Mouse (Mus musculus): ENCODE data around the gene Gm28230.

Gm28230 gene

GRCm38 (mm10) chr2:74722949-74723348 is 3.6 kb upstream of the Gm28230 start:
- DNase-seq (ENCODE audit: low spot score in 2 of 2) = no peak

GRCm38 (mm10) chr2:74724244-74725015 is 2.1 kb upstream of the Gm28230 start:
- no peak for DNase-seq (ENCODE audit: low spot score in 2 of 2)

DNA sequence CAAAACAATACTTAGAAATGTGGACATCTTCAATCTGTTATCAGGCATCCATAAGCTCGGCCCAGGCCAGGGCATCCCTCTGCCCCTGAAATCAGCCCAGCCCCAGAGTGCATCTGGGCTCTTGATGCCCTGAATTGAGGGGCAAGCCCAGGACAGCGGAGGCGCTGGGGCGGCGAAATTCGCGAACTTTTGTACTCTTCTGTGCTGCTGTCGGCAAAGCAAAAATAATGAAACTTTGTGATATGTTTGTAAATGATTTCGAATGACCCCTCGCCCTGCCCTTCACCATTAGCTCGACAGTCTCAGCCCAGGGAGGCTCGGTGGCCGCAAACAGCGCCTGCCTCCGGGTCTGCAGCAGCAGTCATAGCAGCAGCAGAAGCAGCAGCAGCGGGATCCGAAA is 1.4 kb upstream of the Gm28230 start:
- no peak for DNase-seq (ENCODE audit: low spot score in 2 of 2)

GRCm38 (mm10) chr2:74726973-74727639 is 578 bp downstream of the Gm28230 start:
- DNase-seq (ENCODE audit: low spot score in 2 of 2) = no peak

DNA sequence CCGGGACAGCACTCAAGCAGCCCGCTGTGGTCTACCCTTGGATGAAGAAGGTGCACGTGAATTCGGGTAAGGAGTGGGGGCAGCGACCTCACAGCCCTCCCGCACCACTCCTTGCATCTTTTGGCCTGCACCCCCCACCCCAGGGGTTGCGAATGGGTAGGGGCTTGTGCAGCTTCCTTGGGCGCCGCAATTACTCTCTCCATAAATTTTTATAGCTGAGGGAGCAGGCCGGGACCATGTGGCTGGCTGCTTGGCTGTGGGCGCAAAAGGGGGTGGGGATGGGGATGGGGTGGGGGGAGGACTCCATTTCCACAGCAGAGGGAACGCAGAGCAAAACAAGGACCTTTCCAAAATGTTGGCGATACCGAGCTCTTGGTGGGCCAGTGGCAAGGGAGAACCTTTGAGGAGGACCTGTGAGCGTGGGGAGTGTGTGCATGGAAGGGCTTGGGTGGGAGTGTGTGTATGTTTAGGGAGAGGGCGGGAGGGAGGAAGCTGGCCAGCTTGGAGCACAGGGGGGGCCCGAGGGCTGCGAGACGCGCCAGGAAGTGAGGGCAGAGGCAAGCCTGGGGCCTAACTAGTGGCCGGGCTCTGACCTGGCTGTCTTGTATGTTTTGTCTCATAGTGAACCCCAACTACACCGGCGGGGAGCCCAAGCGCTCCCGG is 1.2 kb downstream of the Gm28230 start:
- DNase-seq (ENCODE audit: low spot score in 2 of 2) = no peak

- no peak for DNase-seq (ENCODE audit: low spot score in 2 of 2)
Measured at GRCm38 (mm10) chr2:74728303-74728680, 1.8 kb downstream of the Gm28230 start.

DNA sequence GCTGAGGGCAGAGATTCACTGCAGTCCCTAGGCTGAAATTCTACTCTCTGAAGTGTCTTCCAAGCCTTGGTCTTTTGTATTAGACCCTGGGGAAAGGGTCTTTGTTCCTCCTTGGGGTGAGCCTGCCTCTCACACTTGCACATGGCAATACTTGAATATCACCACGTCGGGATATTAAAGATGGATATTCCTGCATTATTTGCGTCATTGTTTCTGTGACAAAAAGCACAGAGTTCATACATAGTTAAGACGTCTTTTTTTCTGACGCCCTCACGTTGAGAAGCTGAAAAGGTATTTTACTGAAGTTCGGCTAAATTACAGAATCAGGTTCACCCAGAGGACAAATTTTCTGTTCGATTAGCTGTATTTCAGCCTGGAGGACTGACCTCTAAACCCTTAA is 3.8 kb downstream of the Gm28230 start:
- no peak for DNase-seq (ENCODE audit: low spot score in 2 of 2)

GRCm38 (mm10) chr2:74731055-74731454 is 4.5 kb downstream of the Gm28230 start:
- DNase-seq (ENCODE audit: low spot score in 2 of 2) = no peak

DNA sequence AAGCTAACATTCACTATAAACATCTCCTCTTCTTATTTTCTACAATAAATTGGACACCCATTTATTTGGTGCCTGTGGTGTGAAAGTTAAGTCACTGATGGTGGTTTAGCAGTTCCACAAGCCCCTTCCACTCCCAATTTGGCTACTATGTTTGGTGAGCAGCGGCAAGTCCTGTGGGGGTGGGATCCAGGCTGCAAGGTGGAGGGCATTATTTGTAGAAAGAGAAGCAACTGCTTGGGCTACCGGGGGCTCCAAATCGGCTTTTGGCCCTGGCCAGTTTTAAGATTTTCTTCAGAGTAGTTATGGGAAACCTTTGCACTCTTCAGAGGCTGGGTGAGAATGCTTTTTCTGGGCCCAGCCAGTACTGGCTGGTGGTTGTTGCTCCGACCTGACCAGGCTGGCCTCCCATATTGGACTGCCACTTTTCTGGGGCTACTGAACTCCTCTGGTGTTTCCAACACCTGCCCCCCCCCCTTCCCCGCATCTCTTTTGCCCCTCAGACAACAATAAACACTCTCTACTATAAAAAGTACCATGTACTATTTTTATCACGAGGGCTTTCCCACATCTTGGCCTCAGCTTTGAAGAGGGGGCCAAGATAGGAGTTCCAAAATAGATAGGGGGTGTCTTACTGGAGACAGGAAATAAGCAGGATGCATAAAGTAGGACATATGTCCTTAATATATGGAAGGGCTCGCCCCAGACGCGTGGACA is 5.4 kb downstream of the Gm28230 start:
- DNase-seq (ENCODE audit: low spot score in 2 of 2) = no peak

GRCm38 (mm10) chr2:74732513-74733316 is 6.2 kb downstream of the Gm28230 start:
- no peak for DNase-seq (ENCODE audit: low spot score in 2 of 2)

DNA sequence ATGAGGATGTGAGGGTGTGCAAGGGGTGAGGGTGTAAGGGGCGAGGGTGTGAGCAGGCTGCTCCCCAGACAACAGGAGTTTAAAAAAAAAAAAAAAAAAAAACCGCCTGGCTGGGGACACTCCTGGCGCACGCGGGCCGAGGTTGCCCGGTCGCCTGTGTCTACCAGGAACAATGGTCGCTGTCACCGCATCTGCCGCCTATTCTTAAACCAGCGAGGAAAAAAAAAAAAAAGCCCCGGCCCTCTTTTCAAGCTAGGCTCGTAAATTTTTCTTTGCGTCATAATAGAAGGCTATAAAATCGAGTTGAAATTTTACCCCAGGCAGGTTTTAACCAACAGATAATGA is 6.8 kb downstream of the Gm28230 start:
- no peak for DNase-seq (ENCODE audit: low spot score in 2 of 2)

GRCm38 (mm10) chr2:74733765-74734164 is 7.2 kb downstream of the Gm28230 start:
- DNase-seq (ENCODE audit: low spot score in 2 of 2) = no peak

DNA sequence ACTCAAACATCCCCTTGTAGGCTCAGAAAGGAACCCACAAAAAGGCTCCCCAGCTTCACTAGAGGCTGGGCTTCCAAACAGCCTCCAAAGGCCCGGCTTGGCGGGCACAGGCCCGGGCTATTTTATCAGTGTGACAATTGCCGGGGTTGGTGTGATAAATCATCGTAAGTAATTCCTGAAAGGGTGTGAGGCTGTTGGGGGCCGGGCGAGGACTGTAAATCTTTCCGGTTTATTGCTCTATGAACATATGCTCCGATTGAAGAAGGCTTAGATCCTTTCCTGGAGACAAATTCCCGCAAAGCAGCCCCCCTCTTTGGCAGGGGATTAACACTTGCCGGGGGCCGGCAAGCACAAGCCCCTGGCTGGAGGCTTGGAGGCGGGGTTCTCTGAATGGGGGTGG is 7.9 kb downstream of the Gm28230 start:
- DNase-seq (ENCODE audit: low spot score in 2 of 2) = no peak

DNA sequence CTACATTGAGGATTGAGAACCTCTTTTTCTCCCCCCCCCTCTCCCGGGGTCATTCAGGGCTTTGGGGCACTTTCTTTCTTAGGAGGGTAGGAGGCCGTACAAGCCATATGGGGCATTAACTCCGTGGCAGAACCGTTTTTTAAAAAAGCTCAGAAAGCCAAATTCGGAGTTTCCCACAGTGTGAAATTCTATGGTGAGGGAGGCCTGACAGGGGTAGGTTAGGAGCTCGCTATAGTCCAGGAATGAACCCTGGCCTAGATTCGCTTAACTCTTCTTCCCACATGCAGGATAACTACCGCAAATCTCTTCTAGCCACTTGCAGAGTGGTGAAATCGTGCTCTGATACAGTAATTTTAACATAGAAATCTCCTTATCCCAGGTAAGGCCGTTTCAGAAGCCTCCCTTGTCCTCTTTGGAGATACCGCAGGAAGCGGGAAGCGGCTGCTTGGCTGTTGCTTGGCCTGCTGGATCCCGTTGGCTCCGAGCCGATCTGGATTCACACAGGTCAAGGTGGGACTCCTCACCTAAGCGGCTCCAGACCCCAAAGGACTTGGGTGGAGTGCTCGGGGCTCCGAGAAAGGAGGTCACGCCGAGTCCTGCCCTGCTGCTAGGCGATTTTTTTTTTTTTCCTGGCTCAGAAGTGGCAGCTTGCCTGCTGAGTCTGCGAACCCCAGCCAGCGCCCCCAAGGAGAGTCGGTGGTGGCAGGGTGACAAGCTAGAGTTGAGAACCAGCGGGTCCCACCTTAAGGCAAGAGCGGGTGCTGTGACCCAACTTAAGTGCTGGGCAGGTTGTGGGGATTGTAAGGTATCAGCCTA is 8.7 kb downstream of the Gm28230 start:
- no peak for DNase-seq (ENCODE audit: low spot score in 2 of 2)

- DNase-seq (ENCODE audit: low spot score in 2 of 2) = no peak
Measured at GRCm38 (mm10) chr2:74735851-74736687, 9.5 kb downstream of the Gm28230 start.

GRCm38 (mm10) chr2:74736688-74737577 is 10.4 kb downstream of the Gm28230 start:
- no peak for DNase-seq (ENCODE audit: low spot score in 2 of 2)

DNA sequence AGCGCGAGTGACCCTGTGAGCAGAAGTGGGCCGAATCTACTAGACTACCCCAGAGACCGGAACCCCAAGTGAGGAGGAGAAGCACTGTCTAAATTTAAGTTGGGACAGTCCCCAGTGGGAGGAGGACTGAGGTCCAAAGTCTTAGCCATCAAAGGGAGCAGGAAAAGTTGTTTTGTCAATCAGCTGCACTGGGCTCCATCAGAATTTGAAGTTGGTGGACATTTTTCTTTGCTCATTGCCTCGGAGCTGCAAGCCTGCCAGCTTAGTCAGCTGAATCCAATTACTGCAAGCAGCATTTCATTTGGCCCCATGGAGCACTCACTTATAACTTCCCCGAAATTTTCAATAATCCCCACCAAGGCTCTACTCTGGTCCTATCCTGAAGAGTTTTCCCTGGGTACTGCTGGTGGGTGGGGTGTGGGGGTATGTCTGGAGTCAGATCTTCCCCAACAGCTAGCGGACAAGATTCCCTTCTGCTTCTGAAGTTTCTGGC is 11.1 kb downstream of the Gm28230 start:
- DNase-seq (ENCODE audit: low spot score in 2 of 2) = no peak

- DNase-seq (ENCODE audit: low spot score in 2 of 2) = no peak
Measured at GRCm38 (mm10) chr2:74738623-74739475, 12.3 kb downstream of the Gm28230 start.

All from urinary bladder, postnatal 4 days (tissue).